Mouse (Mus musculus) erythroblast, embryonic 14.5 days (primary cell): Measurements from ENCODE around the gene Olfml1.

Source experiments
- GATA1 ChIP-seq: IDR thresholded peaks from 2 replicates; pipeline ENCODE4 v1.6.1; 2012; ENCODE audit warnings: low read length, inconsistent platforms, mixed read lengths
- TAL1 ChIP-seq: IDR thresholded peaks from 3 replicates; pipeline ENCODE4 v1.6.1; 2012; ENCODE audit warnings: low read length, inconsistent platforms, mixed read lengths

- TF ChIP-seq GATA1 (no peak), TAL1 (no peak)
Measured at GRCm38 (mm10) chr7:107594857-107595402, 27.7 kb downstream of the Olfml1 start, which contains the start of gene Ppfibp2.
